Mouse (Mus musculus) cerebellum, postnatal 10 days (tissue): ENCODE measurements at regions not wholly inside any gene's neighbourhood (a gene's known extent, or its start where the extent isn't known, plus 50 kb on each side); places are given as distances from the start of the nearest gene placed in this dataset.
A peak's percentile ranks its signal among the peaks of the same experiment; 100 is the strongest.

Experiments used
- DNase-seq, 2 experiments: peaks; one replicate each; pipeline ENCODE4 v3.0.0; 2021; ENCODE audit warnings: mixed read lengths in 2 of 2

- no peak for DNase-seq
These were observed 95.5 kb downstream of the 1700017N19Rik start for GRCm38 (mm10) chr10:100685748-100686147.

GRCm38 (mm10) chr10:100695944-100696343 lies 105.7 kb downstream of the 1700017N19Rik start:
- no peak for DNase-seq

GRCm38 (mm10) chr10:100699206-100699605 lies 108.9 kb downstream of the 1700017N19Rik start:
- no peak for DNase-seq

GRCm38 (mm10) chr10:100700281-100701205 lies 110.3 kb downstream of the 1700017N19Rik start:
- peak; percentile 75 to 81 for DNase-seq

GRCm38 (mm10) chr10:100701938-100702337 lies 111.7 kb downstream of the 1700017N19Rik start:
- DNase-seq, result no peak

DNA sequence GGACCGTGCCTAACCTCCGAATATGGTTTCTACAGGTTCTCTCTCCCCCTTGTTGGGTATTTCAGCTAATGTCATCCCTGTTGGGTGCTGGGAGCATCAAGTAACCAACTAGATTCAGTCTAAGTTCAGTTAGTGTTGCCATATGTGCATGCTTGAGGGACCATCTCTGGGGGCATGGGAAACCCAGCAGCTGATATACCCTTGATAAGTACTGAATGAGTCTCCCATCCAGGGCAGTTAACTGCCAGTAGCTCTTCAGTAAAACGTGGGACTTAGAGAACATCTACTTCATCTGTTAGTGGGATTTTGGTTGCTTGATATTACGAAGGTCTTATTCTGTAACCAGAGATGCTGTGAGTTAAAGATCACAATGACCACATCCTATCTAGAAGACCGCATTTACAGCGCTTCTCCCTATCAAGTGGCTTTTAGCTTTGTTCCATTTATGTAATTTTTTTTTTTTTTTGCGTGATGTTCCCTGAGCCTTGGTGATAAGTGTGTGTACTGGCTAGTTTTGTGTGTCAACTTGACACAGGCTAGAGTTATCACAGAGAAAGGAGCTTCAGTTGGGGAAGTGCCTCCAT lies 125.9 kb downstream of the 1700017N19Rik start:
- DNase-seq, result no peak

GRCm38 (mm10) chr10:100718574-100718973 lies 128.3 kb downstream of the 1700017N19Rik start:
- peak; percentile 26 to 39 for DNase-seq

DNA sequence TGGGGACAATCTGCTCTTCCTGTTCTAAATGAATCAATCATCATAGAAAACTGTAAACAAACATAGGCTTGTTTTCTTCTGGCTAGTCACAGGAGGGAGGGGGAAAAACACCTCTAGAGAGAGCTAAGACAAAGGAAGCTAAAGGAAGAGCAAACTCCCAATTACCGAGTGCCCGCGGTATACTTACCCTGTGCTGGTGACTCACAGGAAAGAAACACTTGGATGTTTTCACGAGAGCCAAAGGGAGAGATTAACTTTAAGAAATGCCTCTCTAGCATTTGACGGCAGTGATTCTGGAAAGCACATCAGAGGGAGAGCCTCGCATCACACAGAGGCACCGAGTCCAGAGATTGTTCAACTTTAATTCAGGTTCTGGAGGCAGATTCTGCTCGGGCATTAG lies 151.0 kb downstream of the 1700017N19Rik start:
- DNase-seq, result no peak

GRCm38 (mm10) chr10:100742065-100742464 lies 151.8 kb downstream of the 1700017N19Rik start:
- DNase-seq, result peak; percentile 87 to 91

DNA sequence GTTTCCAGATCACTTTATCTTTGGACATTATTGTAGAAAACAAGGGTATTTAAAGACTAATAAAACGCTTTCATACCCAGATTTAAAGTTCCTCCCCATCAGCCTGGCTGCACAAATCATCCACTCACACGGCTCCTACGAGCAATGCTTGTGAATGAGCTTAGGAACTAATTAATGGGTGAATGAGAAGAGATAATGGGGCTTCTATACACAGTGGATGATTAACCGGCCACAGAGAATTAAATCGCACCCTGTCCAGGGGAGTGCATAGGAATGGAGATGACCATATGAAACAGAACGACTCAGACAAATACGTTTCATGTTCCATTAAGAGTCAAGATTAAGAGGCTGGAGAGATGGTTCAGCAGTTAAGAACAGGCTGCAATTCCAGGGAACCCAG lies 155.9 kb downstream of the 1700017N19Rik start:
- no peak for DNase-seq

GRCm38 (mm10) chr10:100754957-100755356 lies 164.7 kb downstream of the 1700017N19Rik start:
- DNase-seq, result no peak

GRCm38 (mm10) chr10:100774252-100774651 lies 184.0 kb downstream of the 1700017N19Rik start:
- DNase-seq, result no peak

DNA sequence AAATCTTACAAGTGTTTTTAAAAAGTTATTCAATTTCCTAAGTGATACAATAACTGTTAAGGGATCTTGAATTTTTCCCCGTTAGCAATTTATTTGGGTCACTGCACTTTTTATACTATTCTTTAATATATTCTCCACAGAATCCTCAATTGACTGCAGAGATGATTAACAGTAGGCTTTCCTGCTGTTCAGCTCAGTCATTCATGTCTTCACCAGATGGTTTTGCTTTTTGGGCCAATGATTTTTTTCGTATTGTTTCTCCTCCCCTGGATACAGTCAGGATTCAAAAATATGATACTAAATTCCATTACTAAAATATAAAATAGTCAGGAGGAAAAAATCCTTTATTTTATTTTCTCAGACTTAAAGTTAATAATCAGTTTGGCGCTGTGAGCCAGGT lies 201.9 kb downstream of the 1700017N19Rik start:
- peak; percentile 44 to 69 for DNase-seq

DNA sequence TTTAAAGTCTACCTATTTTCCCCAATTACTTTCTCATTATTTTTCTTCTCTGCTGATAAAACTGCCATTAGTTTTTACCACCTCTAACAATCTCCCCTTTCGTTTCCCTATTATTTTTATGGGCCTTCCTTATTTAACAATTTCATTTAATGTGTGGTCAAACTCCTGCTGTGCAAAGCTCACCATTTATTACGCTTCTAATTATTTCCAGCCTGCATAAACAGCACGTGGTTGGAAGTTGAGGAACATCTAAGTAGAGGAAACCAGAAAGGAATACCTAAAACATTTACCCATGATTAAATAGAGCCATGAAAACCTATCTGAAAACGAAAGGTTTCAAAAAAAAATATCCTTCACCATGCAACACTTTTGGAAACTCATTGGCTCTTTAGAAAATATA lies 202.3 kb downstream of the 1700017N19Rik start:
- peak; percentile 13 to 34 for DNase-seq

DNA sequence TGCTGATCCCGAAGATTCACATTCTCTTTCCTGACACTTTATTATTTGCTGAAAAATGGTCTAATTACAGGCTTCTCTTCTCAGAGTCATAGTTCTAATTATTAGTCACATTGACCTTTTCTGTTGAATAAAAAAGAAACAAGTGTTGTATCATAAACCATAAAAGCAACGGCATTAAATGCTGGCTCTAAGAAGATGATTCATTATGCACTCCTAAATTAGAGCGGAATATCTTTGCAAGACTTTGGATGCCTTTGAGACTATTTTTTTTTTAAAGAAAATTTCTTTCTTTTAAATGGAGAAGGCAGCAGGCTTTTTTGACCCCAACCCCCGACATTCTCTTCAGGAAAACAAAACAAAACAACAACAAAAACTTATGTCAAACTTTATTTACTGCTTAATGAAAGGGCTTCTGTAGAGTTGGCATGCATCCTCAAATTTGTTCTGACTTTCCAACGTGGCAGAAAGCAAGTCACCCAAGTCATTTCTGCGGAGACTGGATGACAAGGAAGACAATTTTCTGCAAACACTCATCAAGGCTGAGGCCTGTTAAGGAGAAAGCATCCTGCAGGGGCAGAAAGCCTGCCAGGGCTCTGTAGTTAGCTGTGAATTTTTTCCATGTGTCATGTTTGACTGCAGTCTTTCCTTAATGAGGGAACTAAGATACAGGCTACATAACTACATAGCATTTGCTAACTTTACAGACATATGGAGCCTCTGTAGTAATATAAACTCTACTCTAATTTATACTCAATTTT lies 205.1 kb downstream of the 1700017N19Rik start:
- peak; percentile 45 to 62 for DNase-seq

GRCm38 (mm10) chr10:100811639-100812038 lies 221.4 kb downstream of the 1700017N19Rik start:
- DNase-seq, result no peak

DNA sequence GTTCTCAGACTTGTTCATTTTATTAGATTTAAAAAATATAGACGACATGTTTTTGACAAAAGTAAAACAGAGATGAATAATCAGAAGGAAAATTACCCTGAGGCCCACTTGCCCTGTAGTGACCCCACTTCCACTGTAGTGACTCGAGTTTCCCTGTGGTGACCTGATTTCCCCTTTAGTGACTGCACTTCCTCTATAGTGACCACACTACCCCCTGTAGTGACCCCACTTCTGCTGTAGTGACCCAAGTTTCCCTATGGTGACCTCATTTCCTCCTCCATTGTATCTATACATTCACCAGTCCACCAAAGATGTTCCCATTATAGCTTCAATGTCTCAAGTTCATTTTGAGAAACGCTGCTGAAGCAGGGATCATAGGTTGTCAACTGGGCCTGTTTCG lies 244.5 kb downstream of the 1700017N19Rik start:
- DNase-seq, result no peak

GRCm38 (mm10) chr10:100853213-100853612 lies 262.9 kb downstream of the 1700017N19Rik start:
- no peak for DNase-seq

GRCm38 (mm10) chr10:100856509-100856908 lies 266.2 kb downstream of the 1700017N19Rik start:
- DNase-seq, result no peak

- DNase-seq, result peak; percentile 15 to 27
These were observed 275.4 kb downstream of the 1700017N19Rik start for GRCm38 (mm10) chr10:100865501-100866181.

DNA sequence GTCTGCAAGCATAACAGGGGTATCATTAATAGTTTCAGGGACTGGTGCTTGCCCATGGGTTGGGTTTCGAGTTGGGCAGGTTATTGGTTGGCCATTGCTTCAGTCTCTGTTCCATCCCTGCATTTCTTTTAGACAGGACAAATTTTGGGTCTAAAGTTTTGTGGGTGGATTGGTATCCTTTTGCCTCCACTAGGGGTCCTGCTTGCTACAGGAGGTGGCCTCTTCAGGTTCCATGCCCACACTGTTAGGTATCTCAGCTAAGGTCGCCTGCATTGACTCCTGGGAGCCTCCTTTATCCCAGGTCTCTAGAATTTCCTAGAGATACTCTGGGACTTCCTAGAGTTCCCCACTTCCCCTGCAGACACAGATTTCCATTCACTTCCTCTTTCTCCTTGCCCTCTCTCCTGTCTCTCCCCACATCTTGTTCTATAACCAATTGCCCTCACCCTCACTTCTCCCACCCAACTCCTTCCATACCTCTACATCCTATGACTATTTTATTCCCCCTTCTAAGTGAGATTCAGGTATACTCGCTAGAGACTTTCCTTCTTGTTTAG lies 278.2 kb downstream of the 1700017N19Rik start:
- DNase-seq, result peak; percentile 21 to 22

DNA sequence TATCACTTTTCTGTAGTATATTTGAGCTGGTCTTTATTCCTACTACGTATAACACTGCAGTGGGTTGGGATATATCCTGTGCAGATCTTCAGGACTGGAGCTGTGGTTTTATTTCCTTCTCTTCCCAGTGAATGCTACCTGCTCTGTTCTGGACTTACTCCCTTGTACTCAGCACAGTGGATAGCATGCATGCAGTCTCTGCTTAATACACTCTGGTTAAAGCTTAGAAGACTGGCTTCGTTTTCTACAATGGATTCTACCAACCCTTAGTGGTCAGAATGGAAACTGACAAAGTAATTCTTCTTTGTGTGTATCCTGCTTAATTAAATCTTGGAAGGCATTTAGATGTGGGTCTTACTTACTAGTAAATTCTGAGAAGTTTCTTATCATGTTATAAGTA lies 292.3 kb downstream of the 1700017N19Rik start:
- DNase-seq, result no peak
